Mouse (Mus musculus): ENCODE results near the gene Pard3.

DNA sequence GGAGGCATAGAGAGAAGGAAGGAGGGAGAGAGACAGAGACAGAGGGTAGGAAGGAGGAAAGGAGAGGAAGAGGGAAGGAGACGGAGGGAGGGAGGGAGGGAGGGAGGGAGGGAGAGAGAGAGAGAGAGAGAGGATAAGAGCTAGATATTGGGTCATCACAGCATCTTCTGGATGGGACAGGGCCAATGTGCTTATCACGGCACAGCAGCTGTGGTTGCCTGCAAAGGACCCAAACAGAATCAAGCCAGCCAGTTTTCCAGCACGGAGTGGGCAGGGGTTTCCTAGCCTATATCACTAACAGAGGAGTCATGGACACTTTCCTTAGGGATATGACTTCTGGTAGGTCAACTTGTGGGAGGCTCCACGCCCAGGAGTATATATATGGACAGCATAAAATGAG is 82.4 kb downstream of the Pard3 start:
- no peak for TF ChIP-seq CTCF (conservative IDR thresholded peaks at IDR 0.05; ENCODE audit: low read length)
- no peak for TF ChIP-seq POU5F1 (IDR thresholded peaks at IDR 0.05; ENCODE audit: borderline replicate concordance, low read length)

Data from E14TG2a.4 (cell line).